Mouse (Mus musculus): ENCODE measurements at regions not wholly inside any gene's neighbourhood (a gene's known extent, or its start where the extent isn't known, plus 50 kb on each side); places are given as distances from the start of the nearest gene placed in this dataset.
A peak's percentile ranks its signal among the peaks of the same experiment; 100 is the strongest.

DNA sequence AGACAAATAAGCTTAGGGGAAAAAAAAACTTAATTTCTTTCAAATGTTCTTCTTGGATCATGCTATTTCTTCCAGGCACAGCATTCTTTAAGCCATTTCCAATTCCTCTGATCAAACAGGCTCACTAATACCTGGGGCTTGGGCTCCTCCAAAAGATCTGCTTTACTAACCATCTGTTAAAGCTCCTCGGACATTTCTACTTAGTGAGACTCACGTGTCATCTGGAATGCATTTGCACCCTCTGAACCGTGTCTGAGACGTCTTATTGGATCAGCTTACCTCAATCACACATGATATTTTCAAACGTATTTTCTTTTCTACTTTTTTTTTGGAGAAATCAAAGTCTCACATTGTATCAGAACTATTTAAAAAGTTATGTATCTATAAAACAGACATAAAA lies 132.4 kb downstream of the Npr3 start:
- no peak for DNase-seq (ENCODE audit: low spot score in 2 of 2)

DNA sequence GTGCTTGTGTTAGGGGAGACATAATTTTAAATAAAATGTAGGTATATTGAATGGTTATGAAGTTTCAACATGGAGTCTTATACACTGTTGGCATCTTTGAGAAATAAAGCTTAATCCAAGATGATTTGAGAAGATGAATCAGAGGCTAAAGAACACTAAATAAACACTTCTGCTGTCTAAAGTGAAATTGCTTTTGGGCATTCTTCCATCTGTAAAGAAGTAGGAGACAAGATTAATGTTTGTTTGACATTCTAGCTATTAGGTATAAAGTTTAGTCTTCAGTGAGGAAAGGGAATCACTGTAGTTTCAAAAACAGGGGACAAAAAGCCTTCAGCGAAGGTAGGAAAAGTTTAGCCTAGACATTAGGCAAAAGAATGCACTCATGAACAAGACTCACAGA lies 136.5 kb downstream of the Npr3 start:
- no peak for DNase-seq (ENCODE audit: low spot score in 2 of 2)

GRCm38 (mm10) chr15:11757963-11758362 lies 149.1 kb downstream of the Npr3 start:
- DNase-seq (ENCODE audit: low spot score in 2 of 2) = no peak

- no peak for DNase-seq (ENCODE audit: low spot score in 2 of 2)
Observed at GRCm38 (mm10) chr15:11756786-11757185, 150.3 kb downstream of the Npr3 start.

- DNase-seq (ENCODE audit: low spot score in 2 of 2) = no peak
Observed at GRCm38 (mm10) chr15:11753216-11753615, 153.9 kb downstream of the Npr3 start.

DNA sequence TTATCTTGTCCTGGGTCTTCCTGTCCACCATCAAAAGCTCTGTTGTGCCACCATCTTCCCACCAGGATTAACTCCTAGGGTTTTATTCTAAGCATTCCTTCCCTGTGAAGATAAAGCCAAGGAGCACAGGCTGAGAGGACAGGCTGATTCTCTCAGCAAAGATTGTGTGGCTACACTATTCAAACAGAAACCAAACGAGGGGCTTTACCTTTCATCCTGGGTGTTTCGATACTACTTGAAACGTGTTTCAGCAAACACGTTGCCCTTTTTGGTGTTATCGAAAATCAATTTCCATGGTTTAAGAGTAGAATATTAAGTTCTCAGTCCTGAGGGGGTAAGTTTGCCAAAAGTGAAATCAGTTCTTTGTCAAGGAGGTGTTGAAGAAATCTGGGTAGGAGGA lies 156.2 kb downstream of the Npr3 start:
- DNase-seq (ENCODE audit: low spot score in 2 of 2) = no peak

GRCm38 (mm10) chr15:11749509-11749908 lies 157.6 kb downstream of the Npr3 start:
- DNase-seq (ENCODE audit: low spot score in 2 of 2) = no peak

- no peak for DNase-seq (ENCODE audit: low spot score in 2 of 2)
Observed at GRCm38 (mm10) chr15:11748306-11748705, 158.8 kb downstream of the Npr3 start.

DNA sequence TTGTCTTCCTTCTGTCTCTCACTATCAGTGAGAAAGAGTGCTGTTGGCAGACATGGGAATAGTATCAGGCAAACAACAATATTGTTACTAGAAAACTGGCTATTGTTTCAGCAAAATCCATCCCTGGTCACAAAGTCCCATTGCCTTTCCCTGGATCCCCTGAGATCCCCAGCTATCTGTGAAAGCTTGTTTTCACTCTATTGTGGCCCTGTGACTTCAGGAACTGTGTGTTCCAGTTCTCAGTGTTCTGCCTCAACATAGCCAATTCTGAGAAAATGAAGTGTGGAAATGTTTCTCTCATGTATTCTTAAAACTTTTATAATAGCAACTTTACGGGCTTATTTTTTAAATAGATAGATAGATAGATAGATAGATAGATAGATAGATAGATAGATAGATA lies 160.3 kb downstream of the Npr3 start:
- DNase-seq (ENCODE audit: low spot score in 2 of 2) = no peak

DNA sequence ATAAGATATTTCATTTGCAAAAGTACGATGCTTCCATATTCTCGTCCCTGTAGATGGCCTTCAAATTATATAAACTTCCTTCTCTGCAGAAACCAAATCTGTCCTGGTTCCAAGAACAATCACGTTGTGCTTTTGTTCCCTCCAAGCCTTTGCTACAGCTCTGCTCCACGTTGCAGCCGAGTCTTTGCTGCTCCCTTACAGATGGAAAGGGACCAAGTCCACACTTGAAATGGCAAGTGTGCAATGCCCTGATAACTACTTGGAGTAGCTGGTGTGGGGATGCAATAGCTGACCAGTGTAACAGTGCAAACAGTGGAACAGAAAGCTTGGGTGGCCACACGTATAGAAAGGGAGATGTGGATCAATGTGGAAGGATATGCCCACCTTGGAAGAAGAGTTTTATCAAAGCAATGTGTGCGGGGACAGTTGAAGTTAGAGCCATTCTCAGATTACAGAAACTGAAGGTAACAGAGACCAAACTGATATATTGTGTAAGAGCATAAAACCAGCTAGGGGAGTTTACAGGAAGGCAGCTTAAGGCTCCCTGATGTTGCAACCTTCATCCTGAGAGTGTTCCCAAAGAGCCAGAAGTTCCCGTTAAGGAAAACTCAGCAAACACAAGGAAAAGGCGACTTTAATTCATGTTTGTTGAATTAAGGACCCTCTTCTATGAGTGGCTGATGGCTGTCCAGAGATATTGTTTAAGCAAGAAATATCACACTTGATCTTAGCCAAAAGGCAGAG lies 161.3 kb downstream of the Npr3 start:
- no peak for DNase-seq (ENCODE audit: low spot score in 2 of 2)

- no peak for DNase-seq (ENCODE audit: low spot score in 2 of 2)
Observed at GRCm38 (mm10) chr15:11744903-11745302, 162.2 kb downstream of the Npr3 start.

DNA sequence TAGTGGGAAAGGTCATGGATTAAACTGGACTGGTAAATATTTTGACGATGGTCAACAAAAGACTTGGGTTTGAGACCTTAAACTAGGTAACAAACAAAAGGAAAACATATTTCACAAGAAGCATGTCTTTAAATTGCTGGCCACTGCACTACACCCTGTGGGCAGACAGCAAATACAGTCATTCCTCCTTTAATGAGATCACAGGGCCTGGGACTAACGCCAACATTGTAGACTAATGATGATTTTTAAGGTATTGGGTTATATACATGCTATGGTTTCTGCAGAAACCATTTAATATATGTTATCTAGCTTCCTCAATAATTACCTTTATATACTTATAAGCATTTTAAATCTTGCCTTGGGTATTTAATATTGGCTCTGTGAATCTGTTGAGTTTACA lies 162.8 kb downstream of the Npr3 start:
- DNase-seq (ENCODE audit: low spot score in 2 of 2) = no peak

GRCm38 (mm10) chr15:11742820-11743219 lies 164.3 kb downstream of the Npr3 start:
- no peak for DNase-seq (ENCODE audit: low spot score in 2 of 2)

- no peak for DNase-seq (ENCODE audit: low spot score in 2 of 2)
Observed at GRCm38 (mm10) chr15:11742346-11742729, 164.7 kb downstream of the Npr3 start.

DNA sequence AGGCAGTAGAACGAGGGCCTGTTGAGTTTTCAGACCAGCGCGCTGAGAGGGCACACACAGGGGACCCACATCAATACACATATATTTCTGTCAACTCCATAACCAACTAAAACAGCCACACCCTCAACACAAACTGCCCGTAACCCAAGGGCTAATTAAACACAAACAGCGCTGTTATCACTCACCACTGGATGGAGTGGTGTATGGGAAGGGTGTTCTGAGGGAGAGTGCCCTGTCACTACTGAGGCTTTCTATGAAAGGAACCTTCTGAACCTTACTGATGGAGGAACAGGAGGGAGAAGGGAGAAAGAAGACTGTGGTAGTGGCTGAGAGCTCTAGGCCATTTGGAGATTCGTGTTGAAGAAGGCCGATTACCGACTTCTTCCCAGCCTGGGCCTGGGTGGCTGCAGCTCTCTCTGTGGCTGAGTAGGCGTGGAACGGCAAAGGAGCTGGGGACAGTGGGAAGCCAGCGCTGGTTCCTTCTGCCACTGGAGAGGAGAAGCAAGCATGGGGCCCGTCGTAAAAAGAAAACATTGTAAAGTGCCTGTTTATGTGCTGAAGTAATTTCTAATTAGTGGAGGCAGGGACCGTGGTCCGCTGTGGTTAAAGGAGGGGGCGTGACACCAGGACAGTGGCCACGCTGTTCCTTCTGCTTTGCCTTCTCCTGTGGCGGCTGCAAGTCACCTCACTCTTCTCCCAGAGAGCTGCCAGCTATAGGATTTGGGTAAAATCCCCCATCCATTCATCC lies 165.3 kb downstream of the Npr3 start:
- no peak for DNase-seq (ENCODE audit: low spot score in 2 of 2)

- DNase-seq (ENCODE audit: low spot score in 2 of 2) = no peak
Observed at GRCm38 (mm10) chr15:11737436-11738000, 169.6 kb downstream of the Npr3 start.

DNA sequence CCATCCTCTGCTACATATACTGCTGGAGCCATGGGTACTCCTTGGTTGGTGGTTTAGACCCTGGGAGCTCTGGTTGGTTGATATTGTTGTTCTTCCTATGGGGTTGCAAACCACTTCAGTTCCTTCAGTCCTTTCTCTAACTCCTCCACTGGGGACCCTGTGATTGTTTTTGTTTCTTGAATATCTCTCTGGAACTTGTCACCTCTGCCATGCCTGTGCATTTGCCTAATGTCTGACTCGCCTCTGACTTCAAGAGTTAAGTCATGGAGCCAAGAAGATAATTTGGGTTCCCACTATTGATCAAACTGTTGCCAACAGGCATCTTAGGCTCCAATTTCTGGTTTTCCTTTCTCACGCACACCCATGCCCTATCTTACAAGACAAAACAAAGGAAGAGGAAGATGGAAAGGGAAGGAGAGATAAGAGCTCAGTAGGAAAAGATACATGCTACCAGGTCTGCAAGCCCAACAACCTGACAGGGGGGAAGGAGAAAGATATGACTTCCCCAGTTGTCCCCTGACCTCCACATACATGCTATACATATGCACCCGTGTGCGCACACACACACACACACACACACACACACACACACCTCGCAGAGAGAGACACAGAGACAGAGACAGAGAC lies 172.3 kb downstream of the Npr3 start:
- DNase-seq (ENCODE audit: low spot score in 2 of 2) = no peak

DNA sequence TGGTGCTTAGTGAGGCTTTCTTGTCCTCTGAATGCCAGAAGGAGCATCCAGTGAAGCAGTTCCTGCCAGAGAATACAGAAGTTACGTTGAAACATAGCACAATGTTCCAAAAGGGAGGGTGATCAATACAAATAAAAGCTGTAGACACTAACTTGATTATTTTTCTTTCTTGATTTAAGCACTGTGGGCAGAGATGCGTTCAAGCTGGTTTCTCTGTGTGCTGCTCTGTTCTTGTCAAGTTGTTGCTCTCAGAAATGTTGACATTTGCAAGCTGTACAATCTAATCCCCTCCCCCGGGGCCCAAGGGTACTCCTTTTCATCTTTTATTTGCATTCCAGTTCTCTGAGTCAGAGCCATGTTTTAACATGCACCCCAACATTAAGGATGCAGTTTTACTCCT lies 177.7 kb downstream of the Npr3 start:
- DNase-seq (ENCODE audit: low spot score in 2 of 2) = no peak

DNA sequence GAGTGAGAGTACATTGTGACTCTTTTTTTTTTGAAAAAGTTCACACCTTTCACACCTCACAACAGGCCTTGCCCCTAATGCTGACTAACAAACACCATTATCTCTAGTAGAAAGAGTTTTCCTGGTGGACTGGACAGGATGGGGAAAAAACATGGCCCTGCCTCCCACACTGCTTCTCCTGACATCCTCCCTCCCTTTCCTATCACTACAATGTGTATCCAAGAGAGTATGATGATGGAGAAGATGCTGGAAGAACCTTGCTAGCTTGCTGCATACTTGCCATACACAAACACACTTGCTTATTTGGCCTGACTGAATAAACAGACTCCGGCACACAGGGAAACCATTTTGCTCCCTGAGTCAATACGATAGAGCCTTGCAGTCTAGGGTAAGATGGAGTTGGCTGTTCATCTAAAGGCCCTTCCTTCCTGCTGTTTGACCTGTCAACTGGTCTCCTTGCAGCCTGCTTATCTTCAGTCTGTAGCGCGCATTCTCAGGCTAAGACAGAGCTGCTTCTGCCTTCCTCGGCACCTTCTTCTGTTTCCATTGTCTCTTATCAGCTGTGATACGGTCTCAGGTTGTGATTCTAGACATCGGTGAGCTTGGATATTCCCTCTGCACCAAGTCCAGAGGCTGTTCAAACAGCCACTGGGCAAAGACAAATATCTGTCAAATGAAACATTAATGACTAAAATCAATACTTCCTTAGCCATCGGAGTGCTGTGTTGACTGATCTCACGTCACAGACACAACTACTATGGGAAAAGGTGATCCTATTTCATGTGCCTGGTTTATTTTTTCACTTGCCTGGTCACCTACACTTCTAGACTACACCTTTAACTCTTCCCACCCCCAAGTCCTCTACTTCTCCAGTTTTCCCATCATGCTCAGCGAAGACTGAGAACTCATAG lies 181.2 kb downstream of the Npr3 start:
- no peak for DNase-seq (ENCODE audit: low spot score in 2 of 2)

- no peak for DNase-seq (ENCODE audit: low spot score in 2 of 2)
Observed at GRCm38 (mm10) chr15:11720645-11721044, 186.4 kb downstream of the Npr3 start.

GRCm38 (mm10) chr15:11716168-11716842 lies 190.8 kb downstream of the Npr3 start:
- peak in 1 of 2 experiments; percentile 34 for DNase-seq (ENCODE audit: low spot score in 2 of 2)

Measured in spleen, postnatal 10 days (tissue).